Mouse (Mus musculus) stomach, embryonic 16.5 days (tissue): Measurements from ENCODE around the gene Suclg1. TPM values are rescaled to one million over a fixed set of nuclear protein-coding genes. Genes with fewer than 3 reads are reported as not detected.

ENCODE experiments used
- ATAC-seq: fragments of 200-750 bp; cut with Nextera tagmentation; 2 replicates; pipeline ENCODE4 v1.8.0; 2017; ENCODE audit warnings: moderate number of reproducible peaks, moderate TSS enrichment; ENCODE audit not compliant: insufficient read depth, low FRiP score
- H3K27ac ChIP-seq: fragments of 300-500 bp; sonication (generic); 2 replicates; pipeline ENCODE4 v1.5.1; 2014; ENCODE audit warnings: low read length
- H3K27me3 ChIP-seq: fragments of 300-500 bp; sonication (generic); 2 replicates; pipeline ENCODE4 v1.6.1; 2014; ENCODE audit warnings: low read length, control low read depth, mixed read lengths; ENCODE audit not compliant: control insufficient read depth, insufficient read depth
- H3K36me3 ChIP-seq: fragments of 300-500 bp; sonication (generic); 2 replicates; pipeline ENCODE4 v1.6.1; 2014; ENCODE audit warnings: low read length; ENCODE audit not compliant: control insufficient read depth, insufficient read depth
- H3K4me1 ChIP-seq: fragments of 300-500 bp; sonication (generic); 2 replicates; pipeline ENCODE4 v1.6.1; 2014; ENCODE audit warnings: low read length, control low read depth, mixed read lengths; ENCODE audit not compliant: control insufficient read depth, insufficient read depth
- H3K4me2 ChIP-seq: fragments of 300-500 bp; sonication (generic); 2 replicates; pipeline ENCODE4 v1.6.1; 2014; ENCODE audit warnings: low read depth, low read length, mixed read lengths
- H3K4me3 ChIP-seq: fragments of 300-500 bp; sonication (generic); replicated peaks from 2 replicates; pipeline ENCODE4 v1.5.1; 2014; ENCODE audit warnings: mild to moderate bottlenecking, low read length
- H3K9ac ChIP-seq: fragments of 300-500 bp; sonication (generic); 2 replicates; pipeline ENCODE4 v1.6.1; 2014; ENCODE audit warnings: low read length
- H3K9me3 ChIP-seq: fragments of 300-500 bp; sonication (generic); replicated peaks from 2 replicates; pipeline ENCODE4 v1.6.1; 2016; ENCODE audit warnings: low read length, control low read depth; ENCODE audit not compliant: control insufficient read depth
- WGBS: fragments of 180-500 bp; shearing (Covaris S2); extraction: QIAGEN DNeasy Blood & Tissue Kit; methylation state at CpG from one replicate; pipeline ENCODE4 v1.1.7; 2014; 5-methylcytosine and 5-hydroxymethylcytosine counted together
- polyA plus RNA-seq: library from polyadenylated mRNA; unstranded; fragments of >200 nt; fragmentation: Nextera tagmentation; extraction: Ambion mirVana; gene quantifications from 2 replicates; pipeline ENCODE4 v1.2.1, GENCODE M21; 2015

Gene Suclg1
- 197 and 205 TPM in 2 replicates for polyA plus RNA-seq

DNA sequence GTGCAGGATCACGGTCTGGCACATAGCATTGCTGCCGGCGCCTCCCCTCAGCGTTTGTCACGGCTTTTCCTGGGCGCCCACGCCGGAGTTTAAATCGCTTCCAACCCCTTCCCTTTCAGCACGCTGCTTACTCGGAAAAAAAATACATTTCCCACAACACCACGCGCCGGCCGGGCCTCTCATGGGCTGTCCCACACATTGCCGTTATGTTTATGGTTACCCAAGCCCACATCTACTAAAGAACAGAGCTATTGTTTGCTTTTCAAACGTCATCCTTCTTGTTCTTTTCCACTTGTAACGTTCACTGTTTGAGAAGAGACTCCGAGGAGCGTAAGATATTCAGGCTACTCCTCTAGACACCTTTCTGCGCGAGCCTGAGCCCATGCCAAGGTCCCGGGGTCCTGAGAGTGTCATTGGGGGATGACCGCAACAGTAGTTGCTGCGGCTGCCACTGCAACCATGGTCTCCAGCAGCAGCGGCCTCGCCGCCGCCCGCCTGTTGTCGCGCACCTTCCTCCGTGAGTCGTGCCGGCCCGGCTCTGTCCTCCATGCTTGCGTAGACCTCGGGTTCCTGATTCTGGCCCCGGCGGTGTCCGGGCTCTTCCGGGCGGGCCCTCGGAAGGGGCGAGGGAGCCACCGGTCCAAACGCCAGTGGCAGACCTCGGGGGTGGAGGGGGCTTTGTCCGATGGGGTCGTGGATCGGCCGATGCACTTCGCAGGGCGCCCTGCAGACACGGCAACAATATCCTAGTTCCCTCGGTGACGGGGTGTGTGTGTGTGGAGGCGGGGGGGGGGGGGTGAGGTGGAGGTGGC is at the start of gene Suclg1:
Suclg1 (plus strand) TSS at position 146 of the 812 bp plus-strand sequence.
- Histone ChIP-seq H3K9me3 (no peaks in the 10 kb centered on the region), H3K27me3 (no peaks in the 10 kb centered on the region), H3K36me3 (no peaks in the 10 kb centered on the region), H3K4me1 (peaks cover 14% of the 10 kb centered on the region), H3K27ac (peak within 1 kb of the TSS; percentile 79), H3K9ac (peak within 1 kb of the TSS; percentile 98), H3K4me3 (peak within 1 kb of the TSS; percentile 98), H3K4me2 (peak within 1 kb of the TSS; percentile 80)
- WGBS, result under 1% methylated on average over 57 of the region's 58 CpGs
- ATAC-seq, result peak; percentile 90

DNA sequence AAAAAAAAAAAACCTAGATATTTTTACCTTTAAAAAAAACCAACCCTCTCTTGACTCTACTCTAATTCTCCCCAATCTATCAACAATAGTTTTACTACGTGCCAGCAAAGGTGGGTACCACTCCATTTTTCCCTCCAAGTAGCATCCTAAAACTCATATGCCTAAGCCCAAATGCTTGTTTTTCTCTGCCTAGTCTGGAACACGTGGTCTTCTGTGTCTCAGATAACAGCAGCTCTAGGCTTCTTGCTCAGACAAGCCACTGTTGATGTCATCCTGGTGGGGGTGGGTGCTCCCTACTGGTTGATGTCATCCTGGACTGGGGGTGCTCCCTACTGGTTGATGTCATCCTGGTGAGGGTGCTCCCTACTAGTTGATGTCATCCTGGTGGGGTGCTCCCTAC is 44.5 kb upstream of the Suclg1 start:
- H3K9ac ChIP-seq, result no peak overlapping the region
- 63% methylated on average over 2 of the region's 2 CpGs for WGBS
- H3K27ac ChIP-seq, result no peak overlapping the region
- no peak overlapping the region for H3K4me2 ChIP-seq
- no peaks in the 10 kb centered on the region for H3K36me3 ChIP-seq
- H3K4me1 ChIP-seq, result no peaks in the 10 kb centered on the region
- no peak for ATAC-seq
- no peak overlapping the region for H3K4me3 ChIP-seq
- H3K27me3 ChIP-seq, result no peaks in the 10 kb centered on the region
- H3K9me3 ChIP-seq, result no peaks in the 10 kb centered on the region

DNA sequence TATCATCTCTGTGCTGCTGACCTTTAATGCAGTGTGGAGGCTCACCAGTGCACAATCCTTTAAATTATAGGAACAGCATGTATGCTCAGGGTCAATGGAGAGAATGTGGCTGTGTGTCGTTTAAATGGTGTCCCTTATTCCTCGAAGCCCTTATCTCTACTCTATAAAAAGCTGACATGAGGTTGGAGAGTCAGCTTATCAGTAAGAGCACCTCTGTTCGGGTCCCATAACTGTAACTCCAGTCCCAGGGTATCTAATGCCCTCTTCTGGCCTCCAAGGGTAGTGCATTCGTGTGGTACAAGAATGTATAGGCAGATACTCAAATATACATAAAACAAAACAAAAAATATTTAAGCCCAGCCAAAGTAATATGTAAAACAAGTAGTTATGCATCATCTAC is 43.2 kb upstream of the Suclg1 start:
- 79% methylated on average over 4 of the region's 4 CpGs for WGBS
- H3K4me2 ChIP-seq, result no peak overlapping the region

DNA sequence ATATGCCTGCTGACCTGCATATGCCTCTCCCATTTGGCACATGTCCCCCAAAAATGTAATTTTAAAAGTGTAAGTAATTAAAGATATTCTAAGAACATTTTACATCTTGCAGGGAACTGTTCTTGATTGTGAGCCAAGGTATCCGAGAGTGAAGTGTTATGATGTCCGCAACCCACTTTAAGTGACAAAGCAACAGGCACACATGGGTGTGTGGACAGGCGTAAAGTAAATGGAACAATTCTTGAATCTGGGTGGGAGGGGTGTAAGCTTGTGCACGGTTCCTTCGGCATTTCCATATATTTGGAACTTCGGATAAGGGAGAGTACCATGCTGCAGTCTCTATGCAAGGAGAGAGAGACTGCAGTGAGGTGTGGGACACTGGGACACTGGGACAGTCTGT is 38.6 kb upstream of the Suclg1 start:
- no peak overlapping the region for H3K9ac ChIP-seq
- ATAC-seq, result no peak
- no peaks in the 10 kb centered on the region for H3K27me3 ChIP-seq
- no peaks in the 10 kb centered on the region for H3K36me3 ChIP-seq
- no peaks in the 10 kb centered on the region for H3K9me3 ChIP-seq
- WGBS, result 90% methylated on average over 6 of the region's 6 CpGs
- H3K4me2 ChIP-seq, result no peak overlapping the region
- H3K4me1 ChIP-seq, result no peaks in the 10 kb centered on the region
- H3K27ac ChIP-seq, result no peak overlapping the region
- H3K4me3 ChIP-seq, result no peak overlapping the region

More for the DNA sequence above, 43.2 kb upstream of the Suclg1 start:
- no peak overlapping the region for H3K27ac ChIP-seq
- H3K4me3 ChIP-seq, result no peak overlapping the region
- no peaks in the 10 kb centered on the region for H3K27me3 ChIP-seq
- no peak for ATAC-seq
- H3K9me3 ChIP-seq, result no peaks in the 10 kb centered on the region
- H3K36me3 ChIP-seq, result no peaks in the 10 kb centered on the region
- no peak overlapping the region for H3K9ac ChIP-seq
- H3K4me1 ChIP-seq, result no peaks in the 10 kb centered on the region

DNA sequence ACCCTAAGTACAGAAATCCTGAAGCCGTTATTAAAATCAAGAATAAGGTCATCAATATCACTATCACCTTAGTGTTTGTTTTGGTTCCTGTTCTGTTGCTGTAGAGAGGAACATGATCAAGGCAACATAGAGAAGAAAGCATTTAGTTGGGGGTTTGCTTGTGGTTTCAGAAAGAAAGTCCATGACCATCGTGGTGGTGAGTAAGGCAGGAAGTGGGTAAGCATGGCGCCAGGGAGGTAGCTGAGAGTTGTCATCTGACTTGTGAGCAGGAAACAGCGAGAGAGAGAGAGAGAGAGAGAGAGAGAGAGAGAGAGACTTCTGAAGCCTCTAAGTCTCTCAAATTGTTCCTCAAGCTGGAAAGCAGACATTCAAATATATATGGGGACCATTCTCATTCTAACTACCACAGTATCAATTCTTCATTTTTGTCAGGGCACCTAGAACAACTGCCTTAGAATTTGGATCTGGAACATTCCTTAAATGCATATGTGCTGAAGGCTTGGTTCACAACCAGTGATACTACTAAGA is 37.7 kb upstream of the Suclg1 start:
- H3K4me1 ChIP-seq, result no peaks in the 10 kb centered on the region
- no peak overlapping the region for H3K4me2 ChIP-seq
- H3K36me3 ChIP-seq, result no peaks in the 10 kb centered on the region
- H3K4me3 ChIP-seq, result no peak overlapping the region
- 72% methylated on average over 4 of the region's 4 CpGs for WGBS
- H3K27me3 ChIP-seq, result no peaks in the 10 kb centered on the region
- no peak for ATAC-seq
- H3K9me3 ChIP-seq, result no peaks in the 10 kb centered on the region
- no peak overlapping the region for H3K27ac ChIP-seq
- H3K9ac ChIP-seq, result no peak overlapping the region

DNA sequence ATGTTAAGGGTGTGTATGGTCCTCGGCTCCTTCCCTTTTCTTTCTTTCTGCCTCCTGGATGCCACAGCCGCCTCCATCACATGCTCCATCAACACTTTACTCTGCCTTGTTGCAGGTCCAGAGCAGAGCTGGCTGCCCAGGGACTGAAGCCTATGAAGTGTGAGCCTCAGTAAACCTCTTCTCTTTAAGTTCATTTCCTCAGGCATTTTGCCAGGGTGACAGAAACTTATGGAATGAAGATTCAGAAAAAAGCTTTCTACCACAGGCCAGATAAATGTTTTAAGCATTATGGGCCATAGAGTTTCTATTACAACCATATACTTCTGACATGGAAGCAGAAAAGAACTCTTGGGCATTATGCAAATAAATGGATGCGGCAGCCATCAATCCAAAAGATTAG is 37.1 kb upstream of the Suclg1 start:
- Histone ChIP-seq H3K4me1 (no peaks in the 10 kb centered on the region), H3K27me3 (no peaks in the 10 kb centered on the region), H3K27ac (no peak overlapping the region), H3K36me3 (no peaks in the 10 kb centered on the region), H3K9me3 (no peaks in the 10 kb centered on the region), H3K9ac (no peak overlapping the region), H3K4me3 (no peak overlapping the region), H3K4me2 (no peak overlapping the region)
- ATAC-seq, result no peak
- 82% methylated on average over 3 of the region's 3 CpGs for WGBS

DNA sequence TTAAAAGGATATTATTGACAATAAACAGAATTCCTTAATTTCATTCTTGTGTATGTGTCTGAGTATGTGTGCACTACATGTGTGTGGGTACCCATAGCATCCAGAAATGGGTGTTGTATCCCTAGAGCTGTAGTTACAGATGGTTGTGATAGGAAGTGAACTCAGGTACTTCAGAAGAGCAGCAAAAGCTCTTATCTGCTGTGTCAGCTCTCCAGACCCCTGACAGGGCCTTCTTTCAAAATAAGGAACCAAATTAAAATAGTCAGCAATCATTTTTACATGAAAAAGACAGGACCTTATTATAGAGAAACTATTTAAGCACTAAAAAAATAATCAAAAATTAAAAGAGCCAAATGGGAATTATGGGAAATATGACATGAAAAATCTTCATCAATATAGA is 36.6 kb upstream of the Suclg1 start:
- no peak overlapping the region for H3K9ac ChIP-seq

DNA sequence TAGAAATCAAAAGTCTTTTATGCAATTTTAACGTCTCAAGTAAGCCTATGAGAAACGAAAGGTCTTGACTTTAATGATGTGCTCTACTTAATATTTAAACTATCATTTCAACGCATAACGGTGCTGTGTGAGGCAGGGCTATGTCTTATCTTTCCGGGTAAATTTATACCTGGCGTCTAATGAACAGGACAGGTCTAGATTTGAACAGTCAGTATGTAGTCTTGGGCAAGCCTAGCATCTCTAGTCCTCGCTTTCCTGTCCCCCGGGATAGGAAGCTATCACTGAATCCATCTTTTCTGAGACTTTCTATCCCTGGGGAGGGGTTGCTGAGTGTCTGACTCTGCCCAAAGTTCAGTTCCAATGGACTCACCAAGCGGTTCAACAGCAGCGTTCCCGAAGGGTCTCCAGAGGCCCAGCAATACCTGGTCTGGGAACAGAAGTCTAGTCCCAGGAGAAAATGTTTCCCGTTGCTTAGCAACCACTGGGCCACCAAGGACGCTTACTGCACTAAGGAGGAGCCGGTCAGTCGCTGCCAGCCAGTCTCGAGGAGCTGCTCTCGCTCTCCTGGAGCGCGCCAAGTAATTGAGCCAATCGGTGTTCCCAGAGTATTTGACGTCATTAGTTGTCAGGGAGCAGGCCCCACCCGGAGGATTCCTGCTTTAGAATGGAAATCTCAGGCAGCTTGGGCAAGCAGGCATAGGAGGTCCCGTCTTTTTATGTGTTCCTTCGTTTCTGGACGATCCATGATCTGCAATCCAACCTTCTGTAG is 26.8 kb upstream of the Suclg1 start, which contains the start of gene Dnah6:
Dnah6 (minus strand) TSS at position 463 of the 769 bp plus-strand sequence.
- Histone ChIP-seq H3K4me3 (peak within 1 kb of the TSS; percentile 48), H3K4me2 (peak within 1 kb of the TSS; percentile 78), H3K4me1 (0 out of 2 replicates have a peak, but pooled peaks cover 6% of the 10 kb centered on the region), H3K27me3 (no peaks in the 10 kb centered on the region), H3K9me3 (no peaks in the 10 kb centered on the region), H3K36me3 (no peaks in the 10 kb centered on the region), H3K9ac (peak within 1 kb of the TSS; percentile 65), H3K27ac (peak within 1 kb of the TSS; percentile 71)
- peak; percentile 97 for ATAC-seq
- WGBS, result 31% methylated on average over 25 of the region's 25 CpGs

More for the DNA sequence above, 36.6 kb upstream of the Suclg1 start:
- no peaks in the 10 kb centered on the region for H3K4me1 ChIP-seq
- ATAC-seq, result no peak
- no peak overlapping the region for H3K4me2 ChIP-seq
- H3K27me3 ChIP-seq, result no peaks in the 10 kb centered on the region
- no peak overlapping the region for H3K4me3 ChIP-seq
- no peaks in the 10 kb centered on the region for H3K36me3 ChIP-seq
- H3K9me3 ChIP-seq, result no peaks in the 10 kb centered on the region
- no peak overlapping the region for H3K27ac ChIP-seq
